In genomic region chr1:144699790-144700189, GRCm38 (mm10) we compare ENCODE assay signal across 19 mouse cellular contexts.
DNase-seq lines count a peak whose midpoint lies in the region; ATAC-seq and TF ChIP-seq lines count a peak whose summit lies in the region.
"Had no signal": no experiment of that assay in that cellular context is flagged by ENCODE, and none has a peak within 500 bp of the region (broad histone marks: within the 10 kb centered on the region; RNA-seq: fewer than 3 reads in every experiment).

No protein-coding gene starts in this region.

- TF ChIP-seq POLR2A in MEL (IDR thresholded peaks at IDR 0.05; ENCODE audit: control insufficient read depth in 1 of 2, insufficient read depth in 1 of 2, low read depth in 1 of 2, low read length in 2 of 2, poor library complexity in 1 of 2): no peak

- 86% methylated on average over 1 of the region's 1 CpGs for WGBS in hindbrain, embryonic 14.5 days
- WGBS in hindbrain, embryonic 16.5 days: 84% methylated on average over 1 of the region's 1 CpGs

- no peak for TF ChIP-seq CTCF in MEL (IDR thresholded peaks at IDR 0.05 in 2 of 3, conservative IDR thresholded peaks at IDR 0.05 in 1 of 3; ENCODE audit: control insufficient read depth in 1 of 3, insufficient read depth in 1 of 3, low read depth in 2 of 3, low read length in 3 of 3, poor library complexity in 1 of 3, severe bottlenecking in 1 of 3)

- TF ChIP-seq EP300 in MEL (IDR thresholded peaks at IDR 0.05; ENCODE audit: low read depth in 1 of 2, low read length in 2 of 2): no peak

- H3K4me3 ChIP-seq in hindbrain, embryonic 14.5 days (replicated peaks; ENCODE audit: low read length): no peak overlapping the region
- H3K4me3 ChIP-seq in hindbrain, embryonic 16.5 days (ENCODE audit: low read length): no peak overlapping the region
- H3K4me3 ChIP-seq in MEL (ENCODE audit: control insufficient read depth in 1 of 2, insufficient read depth in 1 of 2, low read depth in 2 of 2, low read length in 2 of 2): no peak overlapping the region
- H3K4me3 ChIP-seq: embryonic facial prominence, embryonic 12.5 days; heart, adult 2 months; heart, embryonic 13.5 days; hindbrain, embryonic 13.5 days had no signal

- H3K9ac ChIP-seq in hindbrain, embryonic 14.5 days: no peak overlapping the region
- H3K9ac ChIP-seq in hindbrain, embryonic 16.5 days (ENCODE audit: low read depth, low read length): no peak overlapping the region
- no peak overlapping the region for H3K9ac ChIP-seq in MEL (ENCODE audit: control insufficient read depth, low read depth, low read length, poor library complexity, severe bottlenecking)
- H3K9ac ChIP-seq: embryonic facial prominence, embryonic 12.5 days; heart, embryonic 13.5 days; hindbrain, embryonic 13.5 days had no signal

- TF ChIP-seq RAD21 in MEL (IDR thresholded peaks at IDR 0.05; ENCODE audit: low read depth, low read length): no peak

- no peaks in the 10 kb centered on the region for H3K79me2 ChIP-seq in MEL (ENCODE audit: control insufficient read depth, insufficient read depth, low read length, poor library complexity)

- no peaks in the 10 kb centered on the region for H3K36me3 ChIP-seq in hindbrain, embryonic 14.5 days (replicated peaks; ENCODE audit: control insufficient read depth, insufficient read depth)
- H3K36me3 ChIP-seq in hindbrain, embryonic 16.5 days (ENCODE audit: control insufficient read depth, insufficient read depth, low read length): no peaks in the 10 kb centered on the region
- no peaks in the 10 kb centered on the region for H3K36me3 ChIP-seq in MEL (ENCODE audit: control insufficient read depth in 1 of 2, insufficient read depth in 2 of 2, low read length in 2 of 2)
- H3K36me3 ChIP-seq: embryonic facial prominence, embryonic 12.5 days; heart, embryonic 13.5 days; hindbrain, embryonic 13.5 days had no signal

- no peak for ATAC-seq in hindbrain, embryonic 14.5 days (ENCODE audit: low FRiP score)
- no peak for ATAC-seq in hindbrain, embryonic 16.5 days
- 0 out of 2 replicates have a peak, but pooled peaks have one; percentile 6 for ATAC-seq in megakaryocyte progenitor cell, adult 5-6 weeks (replicated peaks; ENCODE audit: poor library complexity)
- ATAC-seq: forebrain, embryonic 16.5 days; intestine, embryonic 16.5 days had no signal

- H3K27ac ChIP-seq in hindbrain, embryonic 14.5 days: no peak overlapping the region
- H3K27ac ChIP-seq in hindbrain, embryonic 16.5 days (ENCODE audit: low read depth, low read length): no peak overlapping the region
- no peak overlapping the region for H3K27ac ChIP-seq in MEL (ENCODE audit: control insufficient read depth, low read depth, low read length)
- H3K27ac ChIP-seq: embryonic facial prominence, embryonic 12.5 days; heart, adult 2 months; heart, embryonic 13.5 days; hindbrain, embryonic 13.5 days had no signal

- H3K4me1 ChIP-seq in hindbrain, embryonic 14.5 days (replicated peaks; ENCODE audit: control insufficient read depth, insufficient read depth, low read length): no peaks in the 10 kb centered on the region
- H3K4me1 ChIP-seq in hindbrain, embryonic 16.5 days (ENCODE audit: control insufficient read depth, insufficient read depth, low read depth, low read length): no peaks in the 10 kb centered on the region
- H3K4me1 ChIP-seq in MEL (ENCODE audit: control insufficient read depth in 1 of 2, insufficient read depth in 2 of 2, low read length in 2 of 2): no peaks in the 10 kb centered on the region
- H3K4me1 ChIP-seq: embryonic facial prominence, embryonic 12.5 days; heart, embryonic 13.5 days; hindbrain, embryonic 13.5 days had no signal

- no peak overlapping the region for H3K4me2 ChIP-seq in hindbrain, embryonic 14.5 days (replicated peaks)
- no peak overlapping the region for H3K4me2 ChIP-seq in hindbrain, embryonic 16.5 days (ENCODE audit: low read length)
- H3K4me2 ChIP-seq: embryonic facial prominence, embryonic 12.5 days; heart, embryonic 13.5 days; hindbrain, embryonic 13.5 days had no signal

- H3K27me3 ChIP-seq in hindbrain, embryonic 14.5 days (ENCODE audit: control insufficient read depth, insufficient read depth, low read length): no peaks in the 10 kb centered on the region
- no peaks in the 10 kb centered on the region for H3K27me3 ChIP-seq in hindbrain, embryonic 16.5 days (replicated peaks; ENCODE audit: control insufficient read depth, insufficient read depth, low read length)
- H3K27me3 ChIP-seq in MEL (ENCODE audit: control insufficient read depth in 1 of 2, insufficient read depth in 2 of 2, low read length in 2 of 2): no peaks in the 10 kb centered on the region
- H3K27me3 ChIP-seq: embryonic facial prominence, embryonic 12.5 days; heart, embryonic 13.5 days; hindbrain, embryonic 13.5 days had no signal

- no peaks in the 10 kb centered on the region for H3K9me3 ChIP-seq in hindbrain, embryonic 14.5 days (ENCODE audit: control insufficient read depth, low read length)
- H3K9me3 ChIP-seq in hindbrain, embryonic 16.5 days (ENCODE audit: control insufficient read depth, low read length): no peaks in the 10 kb centered on the region; the same call in 1 of the 2 replicates
- no peaks in the 10 kb centered on the region for H3K9me3 ChIP-seq in MEL (replicated peaks; ENCODE audit: insufficient read depth, low read length)
- H3K9me3 ChIP-seq: embryonic facial prominence, embryonic 12.5 days; heart, embryonic 13.5 days; hindbrain, embryonic 13.5 days had no signal

- DNase-seq in hindbrain, embryonic 14.5 days (ENCODE audit: low spot score): peak; percentile 12
- peak; percentile 27 for DNase-seq in ovary, adult 18-20 months (ENCODE audit: low spot score)
- DNase-seq in ovary, postnatal 36 days (ENCODE audit: low spot score): no peak
- peak; percentile 14 for DNase-seq in MEL (ENCODE audit: low read depth, low spot score)
- no peak for DNase-seq in B cell, adult 2 months
- DNase-seq: adrenal gland, postnatal 14 days; cerebellum, adult 11-12 months; cerebellum, adult 9-10 months; cerebellum, postnatal 25 days; gastrocnemius, postnatal 10 days; heart, adult 2 months; heart, postnatal 14 days had no signal

TF ChIP-seq in MEL, 35 proteins besides CTCF, POLR2A, EP300 and RAD21:
- TF ChIP-seq ETS1 (IDR thresholded peaks at IDR 0.05; ENCODE audit: low read depth, low read length) (no peak), NRF1 (IDR thresholded peaks at IDR 0.05; ENCODE audit: insufficient read depth, low read depth, low read length, poor library complexity, severe bottlenecking) (no peak), SMC3 (IDR thresholded peaks at IDR 0.05; ENCODE audit: low read depth, low read length) (0 out of 2 replicates have a peak, but pooled peaks have one; percentile 0), POLR2AphosphoS5 (IDR thresholded peaks at IDR 0.05; ENCODE audit: borderline replicate concordance, low read depth, low read length) (no peak)

Comparison
In these comparisons a context has a peak if more than half of its experiments do, and no peak if none do; other contexts are left out.
1. DNase-seq: peak in hindbrain, embryonic 14.5 days (single experiment), ovary, adult 18-20 months (single experiment) and MEL (single experiment); none in ovary, postnatal 36 days (single experiment) and B cell, adult 2 months (0 of 2).